Mouse (Mus musculus) bone marrow, adult 2 months (tissue): ENCODE results near the gene Atxn1.

Source experiments
- CTCF ChIP-seq: fragments of 200-500 bp; IDR thresholded peaks from 2 replicates; pipeline ENCODE4 v1.5.1; 2011; ENCODE audit warnings: low read length, control low read depth; ENCODE audit not compliant: control insufficient read depth, insufficient read depth
- POLR2A ChIP-seq: fragments of 200-500 bp; IDR thresholded peaks from 2 replicates; pipeline ENCODE4 v1.6.1; 2011; ENCODE audit warnings: low read depth, mild to moderate bottlenecking, control low read depth, low read length, borderline replicate concordance; ENCODE audit not compliant: control insufficient read depth

GRCm38 (mm10) chr13:46008831-46009666 lies 44.2 kb upstream of the Atxn1 start:
- TF ChIP-seq CTCF (no peak), POLR2A (no peak)
